Mouse (Mus musculus): ENCODE data around the gene Flrt2. TPM values are rescaled to one million over a fixed set of nuclear protein-coding genes. Genes with fewer than 3 reads are reported as not detected.

Flrt2 gene
- polyA plus RNA-seq, 1 experiment: 7.6 TPM

GRCm38 (mm10) chr12:95759212-95759746 is 67.3 kb downstream of the Flrt2 start:
- peaks cover 52% of the 10 kb centered on the region for H3K79me2 ChIP-seq (ENCODE audit: control insufficient read depth, insufficient read depth)
- no peaks in the 10 kb centered on the region for H3K27me3 ChIP-seq (ENCODE audit: control insufficient read depth, insufficient read depth, insufficient read length)
- TF ChIP-seq FOSL1 (IDR thresholded peaks at IDR 0.05; ENCODE audit: insufficient read depth, low read length, poor library complexity, severe bottlenecking): no peak
- no peak for TF ChIP-seq CEBPB (IDR thresholded peaks at IDR 0.05; ENCODE audit: low read depth)
- TF ChIP-seq USF1 (IDR thresholded peaks at IDR 0.05; ENCODE audit: low read depth): no peak
- no peak for TF ChIP-seq CTCF (IDR thresholded peaks at IDR 0.05; ENCODE audit: control insufficient read depth, insufficient read depth, insufficient read length)

GRCm38 (mm10) chr12:95765255-95765654 is 73.2 kb downstream of the Flrt2 start:
- Histone ChIP-seq H3K36me3 (ENCODE audit: control insufficient read depth, insufficient read depth) (no peaks in the 10 kb centered on the region), H3K79me3 (ENCODE audit: low read depth) (peaks cover 18% of the 10 kb centered on the region), H3K27me3 (ENCODE audit: control insufficient read depth, insufficient read depth, insufficient read length) (no peaks in the 10 kb centered on the region), H3K79me2 (ENCODE audit: control insufficient read depth, insufficient read depth) (peaks cover 69% of the 10 kb centered on the region), H3K4me3 (ENCODE audit: insufficient read depth, poor library complexity, severe bottlenecking) (no peak overlapping the region), H3ac (ENCODE audit: control insufficient read depth, insufficient read length, low read depth) (no peak overlapping the region)
- TF ChIP-seq MAX (IDR thresholded peaks at IDR 0.05) (no peak), USF1 (IDR thresholded peaks at IDR 0.05; ENCODE audit: low read depth) (peak; percentile 29), MYOD1 (IDR thresholded peaks at IDR 0.05; ENCODE audit: control insufficient read depth, insufficient read length, low read depth) (peak; percentile 84), FOSL1 (IDR thresholded peaks at IDR 0.05; ENCODE audit: insufficient read depth, low read length, poor library complexity, severe bottlenecking) (peak; percentile 77)

More at GRCm38 (mm10) chr12:95759212-95759746, 67.3 kb downstream of the Flrt2 start:
- peaks cover 17% of the 10 kb centered on the region for H3K79me3 ChIP-seq (ENCODE audit: low read depth)
- H3K4me3 ChIP-seq (ENCODE audit: insufficient read depth, poor library complexity, severe bottlenecking): no peak overlapping the region
- peak overlapping the region; percentile 23 for H3ac ChIP-seq (ENCODE audit: control insufficient read depth, insufficient read length, low read depth)
- peaks cover 1% of the 10 kb centered on the region for H3K36me3 ChIP-seq (ENCODE audit: control insufficient read depth, insufficient read depth)

DNA sequence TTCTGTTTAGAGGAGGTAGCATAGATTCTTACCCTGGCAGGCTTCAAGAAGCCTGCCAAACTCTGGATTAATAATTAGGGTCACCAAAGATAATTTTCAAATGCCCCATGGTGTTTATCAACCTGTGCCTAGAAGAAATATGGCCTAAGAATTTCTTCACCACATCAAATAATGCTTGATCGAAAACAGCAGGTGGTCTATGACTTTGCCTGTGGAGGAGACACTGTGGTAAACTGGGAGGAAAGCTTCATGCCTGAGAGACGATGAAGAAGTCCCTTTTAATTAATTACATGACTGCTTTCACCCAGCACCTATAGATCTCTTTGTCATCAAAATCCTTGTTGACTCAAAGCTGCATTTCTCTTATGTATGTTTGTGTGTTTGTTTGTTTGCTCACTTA is 77.0 kb downstream of the Flrt2 start:
- Histone ChIP-seq H3K36me3 (ENCODE audit: control insufficient read depth, insufficient read depth) (no peaks in the 10 kb centered on the region), H3K79me2 (ENCODE audit: control insufficient read depth, insufficient read depth) (peaks cover 84% of the 10 kb centered on the region), H3K79me3 (ENCODE audit: low read depth) (peaks cover 21% of the 10 kb centered on the region), H3K4me3 (ENCODE audit: insufficient read depth, poor library complexity, severe bottlenecking) (no peak overlapping the region), H3ac (ENCODE audit: control insufficient read depth, insufficient read length, low read depth) (no peak overlapping the region), H3K27me3 (ENCODE audit: control insufficient read depth, insufficient read depth, insufficient read length) (no peaks in the 10 kb centered on the region)
- TF ChIP-seq MYOG (IDR thresholded peaks at IDR 0.05; ENCODE audit: control insufficient read depth, extremely low read depth, insufficient read length): no peak
- peak; percentile 79 for TF ChIP-seq MYOD1 (IDR thresholded peaks at IDR 0.05; ENCODE audit: control insufficient read depth, insufficient read length, low read depth)

DNA sequence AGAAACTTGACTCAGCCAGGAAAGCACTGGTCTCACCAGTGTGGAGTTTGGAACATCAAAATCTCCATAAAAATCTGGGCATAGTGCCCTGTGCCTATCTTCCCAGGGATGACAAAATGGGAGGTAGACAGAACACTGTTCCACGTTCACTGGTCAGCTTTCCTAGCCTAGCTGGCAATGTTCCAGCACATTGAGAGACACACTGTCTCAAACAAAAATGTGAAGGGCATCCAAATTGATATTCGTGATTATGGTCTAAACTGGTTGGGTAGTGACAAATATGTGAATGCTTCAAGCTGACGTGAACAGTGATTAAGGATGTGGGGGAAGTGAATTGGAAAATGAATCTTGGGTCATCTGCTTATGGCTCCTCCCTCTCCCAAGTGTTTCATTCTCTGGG is 78.2 kb downstream of the Flrt2 start:
- Histone ChIP-seq H3K79me3 (ENCODE audit: low read depth) (peaks cover 26% of the 10 kb centered on the region), H3ac (ENCODE audit: control insufficient read depth, insufficient read length, low read depth) (no peak overlapping the region), H3K79me2 (ENCODE audit: control insufficient read depth, insufficient read depth) (peaks cover 85% of the 10 kb centered on the region), H3K36me3 (ENCODE audit: control insufficient read depth, insufficient read depth) (no peaks in the 10 kb centered on the region), H3K27me3 (ENCODE audit: control insufficient read depth, insufficient read depth, insufficient read length) (no peaks in the 10 kb centered on the region), H3K4me3 (ENCODE audit: insufficient read depth, poor library complexity, severe bottlenecking) (no peak overlapping the region)
- TF ChIP-seq USF1 (IDR thresholded peaks at IDR 0.05; ENCODE audit: low read depth) (no peak), FOSL1 (IDR thresholded peaks at IDR 0.05; ENCODE audit: insufficient read depth, low read length, poor library complexity, severe bottlenecking) (no peak), CTCF (IDR thresholded peaks at IDR 0.05; ENCODE audit: control insufficient read depth, insufficient read depth, insufficient read length) (no peak), MYOG (IDR thresholded peaks at IDR 0.05; ENCODE audit: control insufficient read depth, extremely low read depth, insufficient read length) (no peak), MAX (IDR thresholded peaks at IDR 0.05) (no peak), MYOD1 (IDR thresholded peaks at IDR 0.05; ENCODE audit: control insufficient read depth, insufficient read length, low read depth) (no peak), CEBPB (IDR thresholded peaks at IDR 0.05; ENCODE audit: low read depth) (no peak)

DNA sequence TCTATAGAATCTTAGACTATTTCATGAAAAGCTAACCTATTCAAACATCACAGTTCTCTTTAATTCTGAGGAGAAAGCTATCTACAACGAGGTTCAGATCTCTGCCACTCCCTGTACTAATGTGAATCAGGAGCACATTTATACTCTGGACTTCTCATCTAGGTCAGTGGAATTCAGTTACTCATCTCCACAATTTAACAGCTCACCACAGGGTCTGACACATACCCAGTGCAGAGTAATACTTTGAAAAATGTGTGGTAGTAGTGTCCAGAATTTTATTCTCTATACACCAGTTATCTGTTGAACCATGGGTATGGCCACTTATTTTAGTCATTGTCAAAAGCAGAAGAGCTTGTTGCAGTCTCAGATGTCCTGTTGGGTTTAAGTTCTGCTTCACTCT is 98.1 kb downstream of the Flrt2 start:
- Histone ChIP-seq H3K27me3 (ENCODE audit: control insufficient read depth, insufficient read depth, insufficient read length) (no peaks in the 10 kb centered on the region), H3K79me3 (ENCODE audit: low read depth) (no peaks in the 10 kb centered on the region), H3K4me3 (ENCODE audit: insufficient read depth, poor library complexity, severe bottlenecking) (no peak overlapping the region), H3ac (ENCODE audit: control insufficient read depth, insufficient read length, low read depth) (no peak overlapping the region), H3K36me3 (ENCODE audit: control insufficient read depth, insufficient read depth) (peaks cover 1% of the 10 kb centered on the region), H3K79me2 (ENCODE audit: control insufficient read depth, insufficient read depth) (no peaks in the 10 kb centered on the region)
- TF ChIP-seq FOSL1 (IDR thresholded peaks at IDR 0.05; ENCODE audit: insufficient read depth, low read length, poor library complexity, severe bottlenecking): peak; percentile 80
- TF ChIP-seq CTCF (IDR thresholded peaks at IDR 0.05; ENCODE audit: control insufficient read depth, insufficient read depth, insufficient read length): no peak

DNA sequence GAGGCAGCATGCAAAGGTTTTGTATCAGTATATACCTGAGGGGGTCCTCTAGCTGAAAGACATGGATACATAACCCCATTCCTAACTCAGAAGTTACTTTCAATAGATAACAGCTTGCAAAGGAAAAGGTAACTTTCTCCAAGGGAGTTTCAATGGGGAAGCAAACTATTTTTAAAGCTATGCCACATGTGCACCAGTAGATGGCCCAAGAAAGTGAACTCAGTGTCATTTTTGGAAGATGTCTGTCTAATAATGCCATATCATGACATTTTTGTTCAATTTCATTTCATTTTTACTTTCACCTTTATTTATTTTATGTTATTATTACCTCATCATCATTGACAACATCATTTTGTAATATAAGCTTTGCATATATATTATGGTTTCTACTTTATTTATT is 124.6 kb downstream of the Flrt2 start:
- TF ChIP-seq USF1 (IDR thresholded peaks at IDR 0.05; ENCODE audit: low read depth) (no peak), MYOG (IDR thresholded peaks at IDR 0.05; ENCODE audit: control insufficient read depth, extremely low read depth, insufficient read length) (no peak), MYOD1 (IDR thresholded peaks at IDR 0.05; ENCODE audit: control insufficient read depth, insufficient read length, low read depth) (no peak), MAX (IDR thresholded peaks at IDR 0.05) (no peak), CTCF (IDR thresholded peaks at IDR 0.05; ENCODE audit: control insufficient read depth, insufficient read depth, insufficient read length) (no peak), FOSL1 (IDR thresholded peaks at IDR 0.05; ENCODE audit: insufficient read depth, low read length, poor library complexity, severe bottlenecking) (no peak), CEBPB (IDR thresholded peaks at IDR 0.05; ENCODE audit: low read depth) (no peak)
- no peaks in the 10 kb centered on the region for H3K79me2 ChIP-seq (ENCODE audit: control insufficient read depth, insufficient read depth)
- no peaks in the 10 kb centered on the region for H3K36me3 ChIP-seq (ENCODE audit: control insufficient read depth, insufficient read depth)
- no peaks in the 10 kb centered on the region for H3K27me3 ChIP-seq (ENCODE audit: control insufficient read depth, insufficient read depth, insufficient read length)
- H3ac ChIP-seq (ENCODE audit: control insufficient read depth, insufficient read length, low read depth): no peak overlapping the region
- no peaks in the 10 kb centered on the region for H3K79me3 ChIP-seq (ENCODE audit: low read depth)
- H3K4me3 ChIP-seq (ENCODE audit: insufficient read depth, poor library complexity, severe bottlenecking): no peak overlapping the region
